Mouse (Mus musculus): ENCODE results near the gene Nav2. TPM values are rescaled to one million over a fixed set of nuclear protein-coding genes. Genes with fewer than 3 reads are reported as not detected.
A peak's percentile ranks its signal among the peaks of the same experiment; 100 is the strongest.

The Nav2 gene
- polyA plus RNA-seq, 1 experiment from 2014 or later = 5.8 TPM

GRCm38 (mm10) chr7:49313945-49314344, 405.4 kb downstream of the Nav2 start:
- no peak for ATAC-seq
- no peak overlapping the region for H3K27ac ChIP-seq (ENCODE audit: low read depth, low read length)
- WGBS = 68% methylated on average over 7 of the region's 7 CpGs

GRCm38 (mm10) chr7:49315033-49315432, 406.5 kb downstream of the Nav2 start:
- 37% methylated on average over 3 of the region's 3 CpGs for WGBS

More at GRCm38 (mm10) chr7:49313945-49314344, 405.4 kb downstream of the Nav2 start:
- no peak for TF ChIP-seq CTCF (IDR thresholded peaks at IDR 0.05; ENCODE audit: low read depth)
- Histone ChIP-seq H3K4me3 (ENCODE audit: low read depth, low read length) (no peak overlapping the region), H3K9ac (ENCODE audit: low read depth, low read length) (no peak overlapping the region), H3K9me3 (ENCODE audit: control insufficient read depth) (no peaks in the 10 kb centered on the region), H3K4me1 (replicated peaks; ENCODE audit: control insufficient read depth, insufficient read depth, low read length) (peaks cover 11% of the 10 kb centered on the region), H3K36me3 (ENCODE audit: control insufficient read depth, insufficient read depth) (peaks cover 14% of the 10 kb centered on the region), H3K27me3 (replicated peaks; ENCODE audit: control insufficient read depth, insufficient read depth, low read length) (no peaks in the 10 kb centered on the region), H3K4me2 (replicated peaks; ENCODE audit: low read depth) (no peak overlapping the region)

DNA sequence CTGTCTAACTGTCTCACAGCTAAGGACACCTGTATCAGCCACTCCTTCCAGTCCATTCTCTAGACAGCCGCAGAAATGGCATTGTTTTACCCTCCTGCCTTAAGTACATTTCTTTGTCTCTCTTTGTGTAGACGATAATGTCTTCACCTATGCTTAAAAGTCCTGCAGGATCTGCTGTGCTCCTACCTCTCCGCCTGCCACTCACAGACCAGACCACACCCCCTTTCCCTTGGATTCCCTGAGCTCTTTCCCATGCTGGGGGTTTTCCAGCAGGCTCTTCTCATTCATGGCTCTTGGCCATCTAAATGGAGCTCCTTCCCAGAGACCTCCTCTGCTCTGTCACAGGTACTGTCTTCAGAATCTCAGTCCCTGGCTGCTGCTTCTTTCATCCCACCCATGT, 408.1 kb downstream of the Nav2 start:
- H3K36me3 ChIP-seq (ENCODE audit: control insufficient read depth, insufficient read depth) = peaks cover 14% of the 10 kb centered on the region
- H3K9ac ChIP-seq (ENCODE audit: low read depth, low read length) = no peak overlapping the region
- no peak overlapping the region for H3K4me2 ChIP-seq (replicated peaks; ENCODE audit: low read depth)
- no peak overlapping the region for H3K4me3 ChIP-seq (ENCODE audit: low read depth, low read length)
- H3K27me3 ChIP-seq (replicated peaks; ENCODE audit: control insufficient read depth, insufficient read depth, low read length) = no peaks in the 10 kb centered on the region
- peaks cover 16% of the 10 kb centered on the region for H3K4me1 ChIP-seq (replicated peaks; ENCODE audit: control insufficient read depth, insufficient read depth, low read length)
- no peak for TF ChIP-seq CTCF (IDR thresholded peaks at IDR 0.05; ENCODE audit: low read depth)
- no peaks in the 10 kb centered on the region for H3K9me3 ChIP-seq (ENCODE audit: control insufficient read depth)
- H3K27ac ChIP-seq (ENCODE audit: low read depth, low read length) = no peak overlapping the region
- 65% methylated on average over 3 of the region's 3 CpGs for WGBS
- no peak for ATAC-seq

More at GRCm38 (mm10) chr7:49315033-49315432, 406.5 kb downstream of the Nav2 start:
- no peak overlapping the region for H3K4me3 ChIP-seq (ENCODE audit: low read depth, low read length)
- H3K27me3 ChIP-seq (replicated peaks; ENCODE audit: control insufficient read depth, insufficient read depth, low read length) = no peaks in the 10 kb centered on the region
- peaks cover 11% of the 10 kb centered on the region for H3K4me1 ChIP-seq (replicated peaks; ENCODE audit: control insufficient read depth, insufficient read depth, low read length)
- H3K9ac ChIP-seq (ENCODE audit: low read depth, low read length) = no peak overlapping the region
- H3K36me3 ChIP-seq (ENCODE audit: control insufficient read depth, insufficient read depth) = peaks cover 14% of the 10 kb centered on the region
- no peak; the same call in 1 of the 2 replicates for ATAC-seq
- H3K4me2 ChIP-seq (replicated peaks; ENCODE audit: low read depth) = no peak overlapping the region
- no peaks in the 10 kb centered on the region for H3K9me3 ChIP-seq (ENCODE audit: control insufficient read depth)
- TF ChIP-seq CTCF (IDR thresholded peaks at IDR 0.05; ENCODE audit: low read depth) = no peak
- no peak overlapping the region for H3K27ac ChIP-seq (ENCODE audit: low read depth, low read length)

DNA sequence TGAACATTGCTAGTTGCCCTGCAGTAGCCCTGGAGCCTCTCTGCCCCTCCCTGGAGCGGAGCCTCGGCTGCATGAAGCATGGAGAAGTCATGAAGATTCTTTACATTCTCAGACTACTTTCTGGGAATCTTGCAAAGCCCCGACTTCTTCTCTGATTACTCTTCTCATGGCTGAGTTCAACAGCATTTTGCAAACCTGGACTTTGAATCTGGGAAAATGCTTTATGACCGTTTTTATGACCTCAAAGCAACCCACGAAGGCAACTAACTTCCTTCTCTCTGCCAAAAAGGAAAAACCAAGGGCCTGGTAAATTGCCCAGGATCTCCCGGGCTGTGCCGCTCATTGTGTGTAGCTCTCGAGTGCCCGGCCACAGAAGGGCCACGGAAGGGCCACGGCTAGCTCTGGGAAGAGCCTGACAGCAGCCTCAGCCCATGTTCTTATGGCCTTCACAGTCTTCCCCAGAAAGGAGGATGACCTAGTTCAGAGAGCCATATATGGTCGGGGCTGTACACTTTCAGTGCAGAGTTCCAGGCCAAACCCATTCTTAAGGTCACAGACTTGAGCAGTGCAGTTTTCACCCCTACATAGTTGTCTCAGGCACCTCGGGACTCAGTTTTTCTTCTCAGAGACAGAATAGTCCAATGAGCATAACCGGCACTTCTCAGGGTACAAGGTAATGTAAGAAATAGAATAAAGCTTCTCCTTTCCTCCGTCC, 409.8 kb downstream of the Nav2 start:
- WGBS = 26% methylated on average over 15 of the region's 15 CpGs
- no peaks in the 10 kb centered on the region for H3K27me3 ChIP-seq (replicated peaks; ENCODE audit: control insufficient read depth, insufficient read depth, low read length)
- H3K4me2 ChIP-seq (replicated peaks; ENCODE audit: low read depth) = peak overlapping the region; percentile 37
- H3K9me3 ChIP-seq (ENCODE audit: control insufficient read depth) = no peaks in the 10 kb centered on the region
- peaks cover 16% of the 10 kb centered on the region for H3K4me1 ChIP-seq (replicated peaks; ENCODE audit: control insufficient read depth, insufficient read depth, low read length)
- H3K27ac ChIP-seq (ENCODE audit: low read depth, low read length) = peak overlapping the region; percentile 54; the same call in 1 of the 2 replicates
- H3K9ac ChIP-seq (ENCODE audit: low read depth, low read length) = no peak overlapping the region
- peaks cover 2% of the 10 kb centered on the region; the same call in 1 of the 2 replicates for H3K36me3 ChIP-seq (ENCODE audit: control insufficient read depth, insufficient read depth)
- peak; percentile 75 for ATAC-seq
- TF ChIP-seq CTCF (IDR thresholded peaks at IDR 0.05; ENCODE audit: low read depth) = no peak
- H3K4me3 ChIP-seq (ENCODE audit: low read depth, low read length) = no peak overlapping the region

- no peaks in the 10 kb centered on the region for H3K27me3 ChIP-seq (replicated peaks; ENCODE audit: control insufficient read depth, insufficient read depth, low read length)
- peaks cover 16% of the 10 kb centered on the region for H3K4me1 ChIP-seq (replicated peaks; ENCODE audit: control insufficient read depth, insufficient read depth, low read length)
- TF ChIP-seq CTCF (IDR thresholded peaks at IDR 0.05; ENCODE audit: low read depth) = no peak
- H3K9me3 ChIP-seq (ENCODE audit: control insufficient read depth) = no peaks in the 10 kb centered on the region
- no peak overlapping the region for H3K4me3 ChIP-seq (ENCODE audit: low read depth, low read length)
- H3K36me3 ChIP-seq (ENCODE audit: control insufficient read depth, insufficient read depth) = peaks cover 1% of the 10 kb centered on the region; the same call in 1 of the 2 replicates
- H3K4me2 ChIP-seq (replicated peaks; ENCODE audit: low read depth) = peak overlapping the region; percentile 37; the same call in 1 of the 2 replicates
- H3K27ac ChIP-seq (ENCODE audit: low read depth, low read length) = no peak overlapping the region; the same call in 1 of the 2 replicates
- H3K9ac ChIP-seq (ENCODE audit: low read depth, low read length) = no peak overlapping the region
- 76% methylated on average over 8 of the region's 8 CpGs for WGBS
- ATAC-seq = no peak
Measured at GRCm38 (mm10) chr7:49318898-49319293, 410.4 kb downstream of the Nav2 start.

DNA sequence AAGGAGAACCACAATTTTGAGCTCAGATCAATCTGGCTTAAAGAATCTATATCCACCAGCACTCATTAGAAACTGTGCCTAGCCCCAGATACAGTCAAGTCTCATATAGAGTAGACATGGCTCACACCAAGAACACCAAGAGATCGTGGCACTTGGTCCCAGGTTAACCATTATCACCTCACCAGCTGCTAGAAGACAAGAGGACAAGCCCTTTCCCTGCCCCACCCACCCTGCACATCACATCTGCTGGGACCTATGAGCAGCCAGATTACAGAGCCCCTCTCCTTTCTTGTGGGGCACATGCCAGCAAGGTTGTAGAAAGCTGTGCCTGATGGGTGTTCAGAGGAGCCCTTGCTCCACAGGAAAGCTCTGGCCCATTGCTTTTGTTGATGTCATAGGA, 411.5 kb downstream of the Nav2 start:
- no peak for TF ChIP-seq CTCF (IDR thresholded peaks at IDR 0.05; ENCODE audit: low read depth)
- no peak for ATAC-seq
- no peak overlapping the region for H3K4me3 ChIP-seq (ENCODE audit: low read depth, low read length)
- H3K27ac ChIP-seq (ENCODE audit: low read depth, low read length) = no peak overlapping the region
- H3K36me3 ChIP-seq (ENCODE audit: control insufficient read depth, insufficient read depth) = no peaks in the 10 kb centered on the region
- no peaks in the 10 kb centered on the region for H3K9me3 ChIP-seq (ENCODE audit: control insufficient read depth)
- WGBS = 61% methylated on average over 1 of the region's 1 CpGs
- H3K9ac ChIP-seq (ENCODE audit: low read depth, low read length) = no peak overlapping the region
- H3K4me2 ChIP-seq (replicated peaks; ENCODE audit: low read depth) = no peak overlapping the region
- H3K4me1 ChIP-seq (replicated peaks; ENCODE audit: control insufficient read depth, insufficient read depth, low read length) = peaks cover 16% of the 10 kb centered on the region
- H3K27me3 ChIP-seq (replicated peaks; ENCODE audit: control insufficient read depth, insufficient read depth, low read length) = no peaks in the 10 kb centered on the region

All from intestine, postnatal 0 days (tissue).